In genomic region chr6:101898544-101898943, GRCm38 (mm10) we compare ENCODE assay signal across 27 mouse cellular contexts.
DNase-seq lines count a peak whose midpoint lies in the region; ATAC-seq lines count a peak whose summit lies in the region.
"Had no signal": no experiment of that assay in that cellular context is flagged by ENCODE, and none has a peak within 500 bp of the region (broad histone marks: within the 10 kb centered on the region; RNA-seq: fewer than 3 reads in every experiment).

No protein-coding gene starts in this region.

- no peak overlapping the region for H3K4me2 ChIP-seq in heart, embryonic 11.5 days
- no peak overlapping the region for H3K4me2 ChIP-seq in heart, embryonic 14.5 days (ENCODE audit: low read length)
- H3K4me2 ChIP-seq in heart, embryonic 16.5 days (ENCODE audit: low read depth, low read length): no peak overlapping the region
- H3K4me2 ChIP-seq: embryonic facial prominence, embryonic 13.5 days; forebrain, embryonic 12.5 days; forebrain, embryonic 15.5 days; hindbrain, embryonic 14.5 days had no signal

- H3K36me3 ChIP-seq in heart, embryonic 11.5 days (ENCODE audit: control insufficient read depth, insufficient read depth, low read length): no peaks in the 10 kb centered on the region
- no peaks in the 10 kb centered on the region for H3K36me3 ChIP-seq in heart, embryonic 14.5 days (ENCODE audit: control insufficient read depth, insufficient read depth, low read length)
- no peaks in the 10 kb centered on the region for H3K36me3 ChIP-seq in heart, embryonic 16.5 days (ENCODE audit: control insufficient read depth, insufficient read depth)
- H3K36me3 ChIP-seq: embryonic facial prominence, embryonic 10.5 days; embryonic facial prominence, embryonic 13.5 days; forebrain, embryonic 12.5 days; forebrain, embryonic 15.5 days; G1E had no signal

- peak; percentile 82 for ATAC-seq in heart, embryonic 11.5 days (replicated peaks; ENCODE audit: insufficient number of reproducible peaks, low FRiP score, low TSS enrichment)
- peak; percentile 86 for ATAC-seq in heart, embryonic 14.5 days (ENCODE audit: insufficient number of reproducible peaks, insufficient read depth, low FRiP score, low read depth)
- peak; percentile 98 for ATAC-seq in heart, embryonic 16.5 days (replicated peaks; ENCODE audit: extremely low read depth, insufficient read depth, low FRiP score)
- ATAC-seq: forebrain, embryonic 15.5 days; hindbrain, postnatal 0 days; intestine, postnatal 0 days; Patski had no signal

- no peak overlapping the region for H3K9ac ChIP-seq in heart, embryonic 11.5 days (ENCODE audit: low read depth, low read length)
- no peak overlapping the region for H3K9ac ChIP-seq in heart, embryonic 14.5 days (ENCODE audit: low read length)
- H3K9ac ChIP-seq in heart, embryonic 16.5 days (ENCODE audit: low read length): no peak overlapping the region
- H3K9ac ChIP-seq: embryonic facial prominence, embryonic 13.5 days; forebrain, embryonic 12.5 days; forebrain, embryonic 15.5 days; hindbrain, embryonic 14.5 days had no signal

- H3K27me3 ChIP-seq in heart, embryonic 11.5 days (ENCODE audit: control insufficient read depth, insufficient read depth, low read length): no peaks in the 10 kb centered on the region
- H3K27me3 ChIP-seq in heart, embryonic 14.5 days (ENCODE audit: control insufficient read depth, insufficient read depth, low read length): no peaks in the 10 kb centered on the region
- no peaks in the 10 kb centered on the region for H3K27me3 ChIP-seq in heart, embryonic 16.5 days (ENCODE audit: control insufficient read depth, insufficient read depth, low read length)
- H3K27me3 ChIP-seq: CH12.LX; embryonic facial prominence, embryonic 13.5 days; forebrain, embryonic 12.5 days; forebrain, embryonic 15.5 days; Patski had no signal

- 0 out of 2 replicates have a peak, but pooled peaks cover 2% of the 10 kb centered on the region for H3K4me1 ChIP-seq in heart, embryonic 11.5 days (ENCODE audit: control insufficient read depth, insufficient read depth, low read length)
- peaks cover 6 to 9% of the 10 kb centered on the region in 2 experiments; a peak in 3 of 4 replicates for H3K4me1 ChIP-seq in heart, embryonic 14.5 days (ENCODE audit: control insufficient read depth in 2 of 2, insufficient read depth in 2 of 2, low read length in 2 of 2)
- H3K4me1 ChIP-seq in heart, embryonic 16.5 days (ENCODE audit: control insufficient read depth, insufficient read depth, low read length): 0 out of 2 replicates have a peak, but pooled peaks cover 2% of the 10 kb centered on the region
- H3K4me1 ChIP-seq: embryonic facial prominence, embryonic 10.5 days; embryonic facial prominence, embryonic 13.5 days; forebrain, embryonic 12.5 days; forebrain, embryonic 15.5 days had no signal

- no peaks in the 10 kb centered on the region for H3K9me3 ChIP-seq in heart, embryonic 11.5 days (replicated peaks; ENCODE audit: control insufficient read depth, low read length)
- H3K9me3 ChIP-seq in heart, embryonic 14.5 days (ENCODE audit: control insufficient read depth, low read length): no peaks in the 10 kb centered on the region
- H3K9me3 ChIP-seq in heart, embryonic 16.5 days (replicated peaks; ENCODE audit: control insufficient read depth, low read length): no peaks in the 10 kb centered on the region
- H3K9me3 ChIP-seq: embryonic facial prominence, embryonic 10.5 days; embryonic facial prominence, embryonic 13.5 days; forebrain, embryonic 12.5 days; forebrain, embryonic 15.5 days had no signal

- DNase-seq in heart, adult 8-10 months (ENCODE audit: low spot score): no peak
- no peak for DNase-seq in heart, adult 11 months
- DNase-seq in heart, postnatal 4 days: peak; percentile 17
- DNase-seq in cerebellum, postnatal 14 days: no peak
- DNase-seq: adrenal gland, postnatal 10 days; adrenal gland, postnatal 36 days; B cell, adult 2 months; cerebellum, adult 18-20 months; cerebellum, adult 9-10 months; cerebellum, postnatal 25 days; embryo, embryonic 11 days; gastrocnemius, postnatal 36 days; kidney, adult 2 months had no signal

- H3K27ac ChIP-seq in heart, embryonic 11.5 days (ENCODE audit: low read depth, low read length): peak overlapping the region; percentile 41; the same call in 1 of the 2 replicates
- H3K27ac ChIP-seq in heart, embryonic 14.5 days (replicated peaks in 1 of 2; ENCODE audit: control insufficient read depth in 1 of 2, insufficient read depth in 1 of 2, low read depth in 2 of 2, low read length in 2 of 2): peak overlapping the region; percentile 68 to 74
- H3K27ac ChIP-seq in heart, embryonic 16.5 days (ENCODE audit: low read length): peak overlapping the region; percentile 65
- H3K27ac ChIP-seq: embryonic facial prominence, embryonic 10.5 days; embryonic facial prominence, embryonic 13.5 days; forebrain, embryonic 12.5 days; forebrain, embryonic 15.5 days; hindbrain, embryonic 14.5 days; hindbrain, postnatal 0 days had no signal

- WGBS in heart, embryonic 11.5 days (ENCODE audit: insufficient replicate concordance): 44% methylated on average over 4 of the region's 4 CpGs
- WGBS in heart, embryonic 14.5 days: 31% methylated on average over 4 of the region's 4 CpGs
- WGBS in heart, embryonic 16.5 days: 49% methylated on average over 4 of the region's 4 CpGs

- H3K4me3 ChIP-seq in heart, embryonic 11.5 days (ENCODE audit: low read depth, low read length): no peak overlapping the region
- H3K4me3 ChIP-seq in heart, embryonic 14.5 days (ENCODE audit: control insufficient read depth in 1 of 2, insufficient read depth in 1 of 2, low read depth in 1 of 2, low read length in 2 of 2): no peak overlapping the region
- no peak overlapping the region for H3K4me3 ChIP-seq in heart, embryonic 16.5 days (ENCODE audit: low read length)
- H3K4me3 ChIP-seq: embryonic facial prominence, embryonic 10.5 days; embryonic facial prominence, embryonic 13.5 days; erythroblast, embryonic 14.5 days; forebrain, embryonic 12.5 days; forebrain, embryonic 15.5 days had no signal
